Mouse (Mus musculus): ENCODE data around the gene Kcnc1. TPM values are rescaled to one million over a fixed set of nuclear protein-coding genes. Genes with fewer than 3 reads are reported as not detected.

The Kcnc1 gene
- total RNA-seq, 2 experiments from 2014 or later = 0.03 to 0.05 TPM

DNA sequence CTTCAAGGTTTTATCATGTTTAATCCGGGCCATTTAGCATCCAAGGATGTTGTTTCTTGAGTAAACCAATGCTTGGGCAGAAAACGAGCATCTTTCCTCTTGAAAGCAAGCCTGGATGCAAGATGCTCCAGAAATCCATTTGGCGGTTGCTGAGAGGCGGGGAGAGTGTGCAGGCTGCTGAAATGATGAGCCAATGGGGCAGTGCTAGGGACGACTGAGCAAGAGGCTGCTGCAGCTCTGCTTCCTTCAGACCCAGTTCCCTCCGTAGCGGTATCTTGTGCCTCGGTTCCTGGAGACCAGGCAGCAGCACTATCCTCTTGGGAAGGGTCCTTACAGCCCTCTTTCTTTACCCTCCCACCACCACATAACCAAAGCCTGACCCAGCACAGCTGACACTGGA lies 66.0 kb downstream of the Kcnc1 start:
- DNase-seq (ENCODE audit: low spot score) = no peak
- intact Hi-C loops (cut with DNase I) = no loop called here

DNA sequence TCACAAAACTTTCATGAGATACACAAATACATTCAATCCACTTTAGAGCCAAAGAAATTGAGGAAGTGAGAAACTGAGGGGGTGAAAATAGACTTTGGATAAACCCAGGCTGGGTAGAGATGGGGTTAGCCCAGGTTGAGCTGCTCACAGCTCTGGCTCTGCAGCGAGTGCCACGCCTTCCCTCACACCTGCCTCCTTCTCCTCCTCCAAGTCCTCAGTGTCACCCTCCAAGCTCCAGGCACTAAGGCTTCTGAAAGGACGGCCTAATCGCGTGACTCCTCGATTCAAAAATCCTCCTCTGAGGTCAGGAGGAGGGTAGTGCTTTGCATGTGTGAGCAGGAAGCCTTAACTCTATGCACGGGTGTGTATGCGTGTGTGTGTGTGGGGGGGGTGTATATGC lies 66.8 kb downstream of the Kcnc1 start:
- no peak for DNase-seq (ENCODE audit: low spot score)
- intact Hi-C loops (cut with DNase I) = no loop called here

DNA sequence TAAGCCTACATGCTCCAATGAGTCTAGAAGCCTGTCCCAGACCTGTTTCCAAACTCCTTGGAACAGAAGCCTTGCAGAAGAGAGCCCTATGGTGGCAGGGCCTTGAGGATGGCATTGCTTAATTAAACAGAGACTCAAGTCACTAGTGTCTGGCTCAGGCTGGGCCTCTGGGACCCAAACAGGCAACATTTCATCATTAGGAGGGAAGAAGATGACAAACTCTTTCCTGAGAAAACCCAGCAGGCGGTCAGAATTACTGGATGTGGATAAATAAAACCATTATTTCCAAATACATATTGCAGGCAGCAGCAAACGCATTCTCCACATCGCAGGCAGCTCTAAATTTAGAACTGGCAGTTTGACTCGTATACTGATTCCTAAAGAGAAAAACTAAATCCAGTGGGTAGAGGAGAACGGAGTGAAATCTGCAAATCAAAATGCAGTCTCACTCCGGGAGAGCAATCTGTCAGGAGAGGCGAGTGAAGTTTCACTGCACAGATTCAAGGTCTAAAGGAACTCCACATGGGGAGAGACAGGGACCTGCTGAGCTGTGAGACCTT lies 70.2 kb downstream of the Kcnc1 start:
- no peak for DNase-seq (ENCODE audit: low spot score)
- intact Hi-C loops (cut with DNase I) = no loop called here

DNA sequence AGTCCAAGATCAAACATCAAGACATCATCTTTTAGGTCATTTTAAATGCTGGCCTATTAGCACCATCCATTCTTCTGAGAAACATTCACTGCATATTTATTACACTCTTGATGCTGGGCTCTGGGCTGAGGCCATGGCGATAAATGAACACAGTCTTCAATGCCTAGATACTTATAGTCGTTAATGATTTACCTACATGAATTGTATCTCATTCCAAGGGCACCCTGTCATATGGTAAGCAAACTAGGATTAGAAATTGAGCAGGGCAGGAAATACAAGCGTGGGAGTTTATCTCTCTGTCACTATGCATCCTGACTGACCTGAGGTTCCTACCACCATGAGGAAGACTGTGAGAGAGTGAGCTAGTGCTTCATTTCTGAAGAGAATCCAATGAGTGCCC lies 73.2 kb downstream of the Kcnc1 start:
- intact Hi-C loops (cut with DNase I) = no loop called here
- no peak for DNase-seq (ENCODE audit: low spot score)

DNA sequence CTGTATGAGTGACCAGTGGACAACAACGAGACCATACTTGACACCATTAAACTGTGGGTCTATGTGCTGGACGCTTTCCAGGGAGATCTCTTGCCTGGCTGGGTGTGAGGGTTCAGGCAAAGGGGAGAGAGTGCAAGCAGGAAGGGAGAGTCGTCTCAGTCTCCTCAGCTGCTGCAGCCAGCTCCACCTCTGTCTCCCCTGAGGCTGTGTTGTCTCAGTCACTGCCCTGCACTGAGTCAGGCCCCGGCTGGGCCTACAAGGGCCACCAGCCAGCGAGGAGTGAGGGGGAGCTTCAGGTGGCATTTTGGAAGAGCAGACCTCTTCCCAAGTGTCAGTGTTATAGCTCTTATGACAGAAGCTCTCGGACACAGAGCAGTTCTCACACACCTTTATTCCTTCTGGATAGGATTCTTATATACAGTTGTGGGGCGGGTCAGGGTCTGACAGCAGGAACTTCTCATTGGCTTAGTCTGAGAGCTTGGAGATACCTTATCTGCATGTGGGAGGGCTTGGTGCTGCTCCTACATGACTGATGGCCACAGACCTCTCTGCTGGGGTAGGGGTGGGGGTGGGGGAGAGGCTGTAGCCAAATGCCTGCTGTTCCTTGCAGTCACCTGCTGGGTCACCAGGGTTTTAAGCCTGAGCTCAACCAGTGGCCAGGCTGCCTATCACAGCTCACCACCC lies 74.9 kb downstream of the Kcnc1 start:
- no peak for DNase-seq (ENCODE audit: low spot score)
- intact Hi-C loops (cut with DNase I) = no loop called here

DNA sequence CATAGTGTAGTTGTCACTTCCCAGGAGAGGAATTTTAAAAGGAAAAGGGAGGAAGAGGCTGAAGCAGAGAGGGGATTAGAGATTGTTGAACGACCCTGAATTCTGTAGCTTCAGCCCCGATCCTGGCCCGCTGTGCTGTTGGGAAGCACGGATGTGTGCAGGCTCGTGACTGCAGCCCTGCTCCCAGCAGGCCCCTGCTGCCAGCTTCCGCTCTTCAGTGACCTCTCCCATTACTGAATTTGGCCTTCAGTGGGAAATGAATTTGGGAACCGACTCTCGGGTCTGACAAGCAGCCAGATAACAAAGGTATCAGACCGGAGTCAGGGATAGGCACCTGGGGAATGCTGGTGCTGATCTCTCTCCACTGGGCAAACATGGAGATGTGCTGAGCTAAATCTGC lies 76.8 kb downstream of the Kcnc1 start:
- intact Hi-C loops (cut with DNase I) = no loop called here
- DNase-seq (ENCODE audit: low spot score) = no peak

DNA sequence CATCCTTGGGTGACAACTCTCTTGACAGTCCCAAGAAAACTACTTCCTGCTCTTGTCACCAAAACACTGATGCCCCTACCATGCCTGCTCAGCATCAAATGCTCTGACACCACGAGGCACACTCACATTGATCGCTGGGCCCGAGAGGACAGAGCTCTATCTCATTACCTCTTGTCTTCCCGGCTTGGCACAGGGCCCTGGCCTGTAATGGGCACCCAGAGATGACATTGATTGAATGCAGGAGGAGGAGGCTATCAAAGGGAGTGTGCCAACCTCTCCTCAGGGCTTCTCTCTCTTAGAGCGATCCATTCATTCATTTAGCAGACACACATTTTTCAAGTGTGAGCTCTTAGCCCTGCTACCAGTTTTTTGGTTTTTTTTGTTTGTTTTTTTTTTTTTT lies 79.2 kb downstream of the Kcnc1 start:
- intact Hi-C loops (cut with DNase I) = no loop called here
- no peak for DNase-seq (ENCODE audit: low spot score)

DNA sequence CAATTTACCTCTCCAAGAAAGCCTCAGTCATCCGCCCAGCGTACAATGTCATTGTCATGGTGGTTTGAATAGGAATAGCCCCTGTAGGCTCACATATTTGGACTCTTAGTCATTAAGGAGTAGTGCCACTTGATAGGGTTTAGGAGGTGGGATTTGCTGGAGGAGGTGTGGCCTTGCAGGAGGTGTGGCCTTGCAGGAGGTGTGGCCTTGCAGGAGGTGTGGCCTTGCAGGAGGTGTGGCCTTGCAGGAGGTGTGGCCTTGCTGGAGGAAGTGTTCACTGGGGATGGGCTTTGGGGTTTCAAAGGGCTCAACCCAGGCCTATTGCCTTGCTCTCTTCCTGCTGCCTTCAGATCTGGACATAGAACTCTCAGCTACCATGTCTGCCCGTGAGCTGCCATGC lies 81.2 kb downstream of the Kcnc1 start:
- no peak for DNase-seq (ENCODE audit: low spot score)
- intact Hi-C loops (cut with DNase I) = no loop called here

DNA sequence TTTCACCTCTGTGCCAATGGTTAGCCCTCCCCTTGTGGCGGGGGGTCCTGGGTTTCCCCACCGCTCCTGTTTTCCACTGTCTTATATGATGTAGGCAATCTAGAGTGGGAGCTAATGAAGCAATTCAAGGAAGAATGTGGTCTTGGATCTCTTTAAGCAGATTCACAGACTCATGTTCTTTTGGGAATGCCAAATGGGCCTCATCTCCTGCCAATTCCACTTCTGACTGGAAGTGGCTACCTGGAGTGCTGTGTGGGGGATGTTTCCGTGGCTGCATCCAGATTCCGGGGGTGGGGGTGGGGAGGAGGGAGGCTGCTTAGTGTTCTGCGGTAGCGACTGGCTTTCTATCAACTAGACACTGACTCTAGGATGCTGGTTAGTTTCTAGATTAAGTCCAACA lies 83.5 kb downstream of the Kcnc1 start:
- no peak for DNase-seq (ENCODE audit: low spot score)

DNA sequence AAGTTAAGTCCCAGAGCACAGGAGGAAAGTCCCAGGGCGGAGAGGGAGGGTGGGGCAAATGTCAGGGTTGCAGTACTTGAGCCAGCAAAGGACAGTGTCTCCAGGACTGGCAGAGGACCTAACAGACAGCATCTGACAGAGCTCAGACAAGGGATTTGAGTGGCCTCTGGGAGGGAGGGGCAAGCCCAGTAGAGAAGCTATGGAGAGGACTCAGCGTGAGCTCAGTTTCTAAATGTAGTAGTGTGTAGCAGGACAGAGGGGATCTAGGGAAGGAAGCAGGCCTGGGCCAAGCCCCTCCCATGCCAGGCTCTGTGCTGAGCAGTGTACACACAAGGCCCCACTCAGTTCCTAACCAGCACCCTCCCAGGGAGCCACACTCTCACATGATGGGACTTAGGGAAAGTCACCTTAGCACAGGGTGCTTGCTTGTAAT lies 85.8 kb downstream of the Kcnc1 start:
- peak; percentile 4 for DNase-seq (ENCODE audit: low spot score)
- intact Hi-C loops (cut with DNase I) = no loop called here

More for the DNA sequence above, 83.5 kb downstream of the Kcnc1 start:
- intact Hi-C loops (cut with DNase I) = no loop called here

DNA sequence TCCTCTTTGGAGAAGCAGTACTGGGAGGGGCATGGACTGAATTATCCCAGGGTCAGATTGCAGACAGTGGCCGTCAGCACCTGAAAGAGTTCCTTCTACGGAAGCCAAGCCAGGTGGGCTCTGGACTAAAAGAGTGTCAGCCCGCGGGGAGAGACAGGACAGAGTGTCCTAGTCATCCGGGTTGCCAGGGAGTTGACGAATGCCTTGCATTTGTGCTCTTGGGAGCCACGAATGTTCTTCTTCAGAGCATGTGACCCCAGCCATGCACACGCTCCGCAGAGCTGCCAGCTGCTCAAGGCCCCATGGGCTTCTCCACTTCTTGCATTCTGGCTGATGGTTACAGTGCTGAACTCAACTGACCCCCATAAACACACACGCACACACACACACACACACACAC lies 86.8 kb downstream of the Kcnc1 start:
- intact Hi-C loops (cut with DNase I) = no loop called here

DNA sequence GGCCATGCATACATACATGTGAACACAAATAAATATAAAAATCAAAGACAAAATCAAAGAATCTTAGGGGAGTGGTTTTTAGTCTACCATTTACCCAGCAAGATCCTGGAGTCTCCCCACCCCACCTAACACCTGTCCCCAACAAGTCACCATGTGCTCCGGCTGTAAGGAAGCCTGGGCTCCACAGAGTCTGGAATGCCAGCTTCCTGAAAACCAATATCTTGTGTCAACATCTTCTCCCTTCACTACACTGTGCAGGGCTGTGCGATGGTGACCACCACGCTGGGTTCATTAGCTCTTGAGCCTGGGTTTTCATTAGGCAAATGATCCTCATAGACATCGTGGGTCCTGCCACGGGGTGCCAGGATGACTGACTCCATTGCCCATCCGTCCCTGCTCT lies 87.9 kb downstream of the Kcnc1 start:
- DNase-seq (ENCODE audit: low spot score) = no peak
- intact Hi-C loops (cut with DNase I) = no loop called here

More for the DNA sequence above, 86.8 kb downstream of the Kcnc1 start:
- DNase-seq (ENCODE audit: low spot score) = no peak

DNA sequence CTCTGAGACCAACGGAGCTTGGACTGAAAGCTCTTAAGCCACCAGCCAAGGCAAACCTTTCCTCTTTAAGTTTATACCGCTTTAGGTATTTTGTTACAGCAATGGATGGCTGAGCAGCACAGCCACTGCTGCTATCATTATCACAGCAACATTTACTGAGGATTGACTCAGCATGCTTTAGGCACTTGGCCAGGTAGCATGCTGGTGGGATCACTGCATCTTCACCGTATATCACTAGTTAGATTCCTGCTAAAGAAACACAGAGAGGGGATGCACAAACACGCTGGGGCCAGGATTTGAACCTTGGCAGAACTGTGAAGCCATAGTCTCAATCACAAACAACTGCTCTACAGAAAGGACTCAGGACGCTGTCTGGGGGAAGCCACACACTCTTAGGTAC lies 90.5 kb downstream of the Kcnc1 start:
- intact Hi-C loops (cut with DNase I) = no loop called here
- DNase-seq (ENCODE audit: low spot score) = no peak

DNA sequence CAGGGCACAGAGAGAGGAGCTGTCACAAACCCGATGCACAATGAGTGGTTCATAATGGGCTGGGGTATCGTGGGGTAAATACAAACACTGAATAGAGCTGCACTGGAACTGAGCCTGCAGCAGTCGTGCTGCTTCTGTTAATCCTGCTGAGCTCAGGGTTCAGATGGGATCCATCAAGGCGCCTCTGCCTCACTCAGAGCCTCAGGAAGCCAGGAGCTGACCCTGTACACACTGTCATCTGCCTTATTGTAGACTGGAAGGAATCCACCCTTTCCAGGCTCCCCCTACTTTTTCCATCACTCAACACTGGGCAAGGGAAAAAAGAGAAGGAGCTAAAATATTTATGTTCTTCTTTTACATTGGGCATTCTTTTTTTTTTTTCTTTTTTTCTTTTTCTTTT lies 91.1 kb downstream of the Kcnc1 start:
- intact Hi-C loops (cut with DNase I) = no loop called here

More for the DNA sequence above, 91.1 kb downstream of the Kcnc1 start:
- DNase-seq (ENCODE audit: low spot score) = no peak

Other genes starting within 250 kb of the Kcnc1 start
- 10 to 100 TPM; 52.4 to 54.4 TPM for gene Abcc8, start 216.5 kb upstream of the Kcnc1 start, total RNA-seq (2021)
- gene Ush1c, start 158.0 kb upstream of the Kcnc1 start, total RNA-seq (2021) = 1 to 10 TPM; 7.4 to 8.6 TPM
- not detected for gene Otog, start 155.5 kb upstream of the Kcnc1 start, total RNA-seq (2021)
- gene Myod1, start 20.0 kb upstream of the Kcnc1 start, total RNA-seq (2021) = not detected
- 1 to 10 TPM; 3.7 to 4.0 TPM for gene Sergef, start 243.3 kb downstream of the Kcnc1 start, total RNA-seq (2021)